Mouse (Mus musculus) embryonic fibroblast, embryonic 13.5 days (primary cell): ENCODE results near the gene Tbccd1.

Experiments used
- CTCF ChIP-seq: IDR thresholded peaks from 2 replicates; pipeline ENCODE4 v1.5.1; 2011; ENCODE audit warnings: mild to moderate bottlenecking, control low read depth, low read length, moderate library complexity, borderline replicate concordance; ENCODE audit not compliant: insufficient read depth
- POLR2A ChIP-seq: IDR thresholded peaks from 2 replicates; pipeline ENCODE4 v1.6.1; 2011; ENCODE audit warnings: low read depth, mild to moderate bottlenecking, control low read depth, low read length, moderate library complexity

GRCm38 (mm10) chr16:22888835-22889234 is 31.4 kb upstream of the Tbccd1 start:
- TF ChIP-seq CTCF, result no peak
- TF ChIP-seq POLR2A, result no peak
